Mouse (Mus musculus): Measurements from ENCODE around the gene Fez1. TPM values are rescaled to one million over a fixed set of nuclear protein-coding genes. Genes with fewer than 3 reads are reported as not detected.

Fez1 gene
- 0.20 and 0.30 TPM in 2 replicates for polyA plus RNA-seq (2012; rRNA removed)

DNA sequence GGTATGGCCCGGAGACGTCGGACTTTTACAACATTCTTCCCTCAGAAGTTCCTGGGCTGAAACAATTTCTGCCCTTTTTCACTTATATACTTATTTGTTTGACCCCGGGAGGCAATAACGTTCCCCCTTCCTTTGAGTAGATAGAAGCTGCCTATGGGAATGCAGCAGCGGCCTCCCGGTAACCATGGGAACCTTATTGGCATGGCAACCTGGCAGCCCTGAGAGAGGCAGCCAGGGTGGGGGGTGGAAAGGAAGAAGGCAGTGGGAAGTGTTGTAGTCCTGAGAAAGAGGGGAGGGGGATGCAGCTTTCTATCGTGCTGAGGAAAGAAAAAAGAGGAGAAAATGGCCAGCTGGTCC lies at the start of gene Fez1:
TSS of gene Fez1 (plus strand) at position 221 of the 357 bp plus-strand sequence.
- 9% methylated on average over 8 of the region's 8 CpGs for WGBS
- Histone ChIP-seq H3K27ac (ENCODE audit: insufficient read depth, low read depth, low read length) (no peak within 1 kb of the TSS), H3K4me3 (ENCODE audit: low read depth, low read length) (no peak within 1 kb of the TSS), H3K4me1 (ENCODE audit: control insufficient read depth, insufficient read depth, insufficient read length, low read length) (no peaks in the 10 kb centered on the region), H3K36me3 (ENCODE audit: control insufficient read depth, insufficient read depth, low read length) (no peaks in the 10 kb centered on the region), H3K27me3 (ENCODE audit: control insufficient read depth, insufficient read depth, low read length) (no peaks in the 10 kb centered on the region)
- TF ChIP-seq POLR2A (IDR thresholded peaks at IDR 0.05; ENCODE audit: low read depth, low read length) (no peak), CTCF (IDR thresholded peaks at IDR 0.05; ENCODE audit: extremely low read depth, insufficient read length, insufficient replicate concordance, low read depth, low read length) (no peak)

DNA sequence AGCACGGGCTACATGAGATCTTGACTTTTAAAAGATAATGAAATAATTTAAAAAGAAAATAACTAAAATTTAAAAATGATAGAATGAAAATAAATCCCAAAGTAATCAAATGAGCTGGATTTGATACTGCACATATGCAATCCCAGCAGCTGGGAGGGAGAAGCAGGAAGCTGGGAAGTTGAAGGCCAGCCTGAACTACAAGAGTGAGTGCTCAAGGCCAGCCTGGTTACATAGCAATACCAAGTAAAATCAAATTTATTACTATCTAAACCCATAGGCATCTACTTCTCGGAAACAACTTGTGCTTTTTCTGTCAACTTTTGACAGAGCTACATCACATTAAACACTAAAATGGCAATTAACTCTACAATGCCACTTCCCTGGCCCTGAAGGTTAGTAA lies 37.7 kb upstream of the Fez1 start:
- 60% methylated on average over 2 of the region's 2 CpGs for WGBS
- H3K4me3 ChIP-seq (ENCODE audit: low read depth, low read length): no peak overlapping the region
- no peaks in the 10 kb centered on the region for H3K4me1 ChIP-seq (ENCODE audit: control insufficient read depth, insufficient read depth, insufficient read length, low read length)
- peaks cover 66% of the 10 kb centered on the region for H3K36me3 ChIP-seq (ENCODE audit: control insufficient read depth, insufficient read depth, low read length)
- TF ChIP-seq CTCF (IDR thresholded peaks at IDR 0.05; ENCODE audit: extremely low read depth, insufficient read length, insufficient replicate concordance, low read depth, low read length) (no peak), POLR2A (IDR thresholded peaks at IDR 0.05; ENCODE audit: low read depth, low read length) (no peak)
- no peak overlapping the region for H3K27ac ChIP-seq (ENCODE audit: insufficient read depth, low read depth, low read length)
- H3K27me3 ChIP-seq (ENCODE audit: control insufficient read depth, insufficient read depth, low read length): no peaks in the 10 kb centered on the region

DNA sequence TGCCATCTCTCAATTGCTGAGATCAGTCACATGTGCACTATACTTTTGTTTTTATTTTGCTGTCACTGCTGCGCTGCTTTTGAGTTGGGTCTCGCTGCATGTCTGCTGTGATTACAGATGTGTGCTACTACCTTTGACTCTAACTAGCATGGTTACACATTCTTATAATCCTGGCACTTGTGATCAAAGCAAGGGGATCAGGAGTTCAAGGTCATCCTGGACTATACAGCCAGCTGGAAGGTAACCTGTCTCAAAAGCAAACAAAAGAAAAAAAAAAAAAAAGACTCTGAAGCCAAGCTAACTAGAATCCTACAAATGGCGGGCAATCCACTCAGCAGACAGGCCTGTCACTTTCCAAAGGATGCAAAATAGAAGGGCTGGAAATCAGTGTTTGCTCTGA lies 29.5 kb upstream of the Fez1 start:
- no peak for TF ChIP-seq POLR2A (IDR thresholded peaks at IDR 0.05; ENCODE audit: low read depth, low read length)
- TF ChIP-seq CTCF (IDR thresholded peaks at IDR 0.05; ENCODE audit: extremely low read depth, insufficient read length, insufficient replicate concordance, low read depth, low read length): no peak
- Histone ChIP-seq H3K27ac (ENCODE audit: insufficient read depth, low read depth, low read length) (no peak overlapping the region), H3K27me3 (ENCODE audit: control insufficient read depth, insufficient read depth, low read length) (no peaks in the 10 kb centered on the region), H3K4me3 (ENCODE audit: low read depth, low read length) (no peak overlapping the region), H3K36me3 (ENCODE audit: control insufficient read depth, insufficient read depth, low read length) (peaks cover 34% of the 10 kb centered on the region), H3K4me1 (ENCODE audit: control insufficient read depth, insufficient read depth, insufficient read length, low read length) (no peaks in the 10 kb centered on the region)
- 75% methylated on average over 3 of the region's 3 CpGs for WGBS

DNA sequence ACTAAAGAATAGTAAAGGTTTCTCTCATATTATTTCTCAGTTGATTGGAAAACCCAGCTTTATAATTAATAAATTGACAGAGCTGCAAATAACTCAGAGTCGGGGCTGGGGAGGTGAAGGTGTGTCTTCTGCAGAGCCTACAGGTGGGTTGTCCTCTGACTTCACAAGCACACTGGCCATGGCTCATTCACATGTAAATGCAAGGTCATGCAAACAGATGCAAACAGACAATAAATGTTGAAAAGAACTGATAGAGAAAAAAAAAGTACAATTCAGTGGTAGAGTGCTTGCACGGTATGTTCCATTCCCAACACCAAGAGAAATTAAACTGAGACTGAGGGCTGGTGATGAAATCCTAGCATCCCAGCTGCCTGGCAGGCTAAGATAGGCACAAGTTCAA lies 27.2 kb upstream of the Fez1 start:
- 61% methylated on average over 2 of the region's 2 CpGs for WGBS
- H3K36me3 ChIP-seq (ENCODE audit: control insufficient read depth, insufficient read depth, low read length): peaks cover 18% of the 10 kb centered on the region
- no peaks in the 10 kb centered on the region for H3K27me3 ChIP-seq (ENCODE audit: control insufficient read depth, insufficient read depth, low read length)
- H3K27ac ChIP-seq (ENCODE audit: insufficient read depth, low read depth, low read length): no peak overlapping the region
- no peak overlapping the region for H3K4me3 ChIP-seq (ENCODE audit: low read depth, low read length)
- no peaks in the 10 kb centered on the region for H3K4me1 ChIP-seq (ENCODE audit: control insufficient read depth, insufficient read depth, insufficient read length, low read length)
- no peak for TF ChIP-seq POLR2A (IDR thresholded peaks at IDR 0.05; ENCODE audit: low read depth, low read length)
- TF ChIP-seq CTCF (IDR thresholded peaks at IDR 0.05; ENCODE audit: extremely low read depth, insufficient read length, insufficient replicate concordance, low read depth, low read length): no peak

DNA sequence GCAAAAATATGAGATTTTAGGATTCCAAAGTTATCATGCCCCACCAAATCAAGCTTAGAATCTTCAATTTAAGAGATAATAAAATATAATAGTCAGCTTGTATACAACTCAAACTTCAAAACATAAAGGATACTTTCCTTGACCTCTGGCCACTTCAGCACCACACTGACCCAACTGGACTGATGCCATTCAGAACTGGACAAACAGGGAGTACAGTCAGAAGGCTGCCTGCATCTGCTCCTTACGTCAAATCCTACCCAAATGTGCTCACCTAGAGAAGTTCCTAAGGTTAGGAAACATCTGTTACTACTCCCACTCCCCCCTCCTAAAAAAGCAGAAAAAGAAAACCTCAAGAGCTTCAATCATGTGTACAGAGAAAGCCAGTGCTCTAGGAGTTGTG lies 26.1 kb upstream of the Fez1 start:
- no peak overlapping the region for H3K27ac ChIP-seq (ENCODE audit: insufficient read depth, low read depth, low read length)
- peaks cover 12% of the 10 kb centered on the region for H3K36me3 ChIP-seq (ENCODE audit: control insufficient read depth, insufficient read depth, low read length)
- no peaks in the 10 kb centered on the region for H3K4me1 ChIP-seq (ENCODE audit: control insufficient read depth, insufficient read depth, insufficient read length, low read length)
- H3K4me3 ChIP-seq (ENCODE audit: low read depth, low read length): no peak overlapping the region
- H3K27me3 ChIP-seq (ENCODE audit: control insufficient read depth, insufficient read depth, low read length): no peaks in the 10 kb centered on the region
- 69% methylated on average over 1 of the region's 1 CpGs for WGBS
- TF ChIP-seq POLR2A (IDR thresholded peaks at IDR 0.05; ENCODE audit: low read depth, low read length): no peak
- no peak for TF ChIP-seq CTCF (IDR thresholded peaks at IDR 0.05; ENCODE audit: extremely low read depth, insufficient read length, insufficient replicate concordance, low read depth, low read length)

DNA sequence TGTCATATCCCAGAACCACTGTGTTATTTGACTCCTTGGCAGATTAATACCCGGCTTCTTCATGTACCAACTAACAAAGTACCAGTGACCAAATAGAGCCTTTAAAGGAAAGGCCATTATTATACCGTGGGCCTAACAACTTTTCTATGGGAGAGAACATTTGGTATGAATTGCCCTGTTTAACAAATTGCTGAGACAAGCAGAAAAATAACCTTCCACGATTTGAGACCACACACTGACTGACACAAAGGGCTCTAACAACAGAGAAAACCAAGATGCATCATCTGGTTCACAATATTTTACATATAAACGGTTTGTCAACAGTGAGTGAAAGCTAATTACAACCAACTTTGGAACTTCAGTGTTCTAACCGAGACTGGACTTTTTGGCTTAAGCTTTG lies 25.4 kb upstream of the Fez1 start:
- 8% methylated on average over 5 of the region's 5 CpGs for WGBS
- Histone ChIP-seq H3K27ac (ENCODE audit: insufficient read depth, low read depth, low read length) (no peak overlapping the region), H3K4me1 (ENCODE audit: control insufficient read depth, insufficient read depth, insufficient read length, low read length) (no peaks in the 10 kb centered on the region), H3K36me3 (ENCODE audit: control insufficient read depth, insufficient read depth, low read length) (peaks cover 5% of the 10 kb centered on the region), H3K4me3 (ENCODE audit: low read depth, low read length) (peak overlapping the region; percentile 97; the same call in 1 of the 2 replicates), H3K27me3 (ENCODE audit: control insufficient read depth, insufficient read depth, low read length) (no peaks in the 10 kb centered on the region)
- TF ChIP-seq CTCF (IDR thresholded peaks at IDR 0.05; ENCODE audit: extremely low read depth, insufficient read length, insufficient replicate concordance, low read depth, low read length): no peak
- TF ChIP-seq POLR2A (IDR thresholded peaks at IDR 0.05; ENCODE audit: low read depth, low read length): no peak

DNA sequence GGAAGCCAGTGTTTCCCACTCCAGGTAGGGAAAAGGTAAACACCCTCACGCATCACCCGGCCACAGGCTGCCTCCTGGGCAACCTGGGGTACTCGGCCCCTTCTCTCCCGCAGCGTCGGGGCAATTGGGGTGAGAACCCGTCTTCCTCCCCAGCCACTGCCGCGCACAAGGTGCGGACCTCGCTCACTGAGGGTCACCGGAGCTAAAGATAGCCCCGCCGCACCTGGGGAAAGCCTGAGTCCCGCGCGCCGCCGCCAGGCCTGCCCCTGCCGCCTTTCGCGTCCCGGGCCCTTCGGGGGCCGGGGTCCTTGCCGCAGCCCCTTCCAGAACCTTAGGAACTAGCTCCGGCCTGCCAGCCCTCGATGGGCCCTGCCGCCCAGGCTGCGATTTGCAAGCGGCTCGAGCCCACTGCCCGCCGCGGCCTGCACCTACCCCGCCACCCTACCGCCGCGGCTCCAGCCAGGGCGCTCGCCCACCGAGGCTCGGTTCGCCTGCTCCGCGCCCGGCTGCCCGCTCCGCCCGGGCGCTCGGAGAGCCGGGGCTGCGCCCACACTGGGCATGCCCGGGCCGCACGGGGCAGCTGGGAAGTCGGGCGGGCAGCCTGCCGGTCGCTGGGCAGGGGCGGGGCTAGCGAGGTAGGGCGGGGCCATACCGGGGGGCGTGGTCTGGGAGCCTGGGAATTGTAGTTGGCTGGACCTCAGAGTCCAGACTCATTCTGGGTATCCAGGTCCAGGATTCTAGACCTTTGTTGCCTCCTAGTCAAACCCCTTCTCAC lies 24.7 kb upstream of the Fez1 start, which contains the start of gene Ei24:
TSS of gene Ei24 (minus strand) at position 613 of the 775 bp plus-strand sequence.
- Histone ChIP-seq H3K27ac (ENCODE audit: insufficient read depth, low read depth, low read length) (peak within 1 kb of the TSS; percentile 23; the same call in 1 of the 2 replicates), H3K36me3 (ENCODE audit: control insufficient read depth, insufficient read depth, low read length) (peaks cover 2% of the 10 kb centered on the region; the same call in 1 of the 2 replicates), H3K27me3 (ENCODE audit: control insufficient read depth, insufficient read depth, low read length) (no peaks in the 10 kb centered on the region), H3K4me3 (ENCODE audit: low read depth, low read length) (peak within 1 kb of the TSS; percentile 97), H3K4me1 (ENCODE audit: control insufficient read depth, insufficient read depth, insufficient read length, low read length) (no peaks in the 10 kb centered on the region)
- under 1% methylated on average over 66 of the region's 66 CpGs for WGBS
- TF ChIP-seq POLR2A (IDR thresholded peaks at IDR 0.05; ENCODE audit: low read depth, low read length) (peak; percentile 85), CTCF (IDR thresholded peaks at IDR 0.05; ENCODE audit: extremely low read depth, insufficient read length, insufficient replicate concordance, low read depth, low read length) (no peak)

Measured in small intestine, adult 2 months (tissue).